10 mouse cellular contexts compared by ENCODE assay signal in genomic region chr19:25096986-25097385, GRCm38 (mm10).
A peak's percentile ranks its signal among the peaks of the same experiment; 100 is the strongest.
DNase-seq lines count a peak whose midpoint lies in the region; ATAC-seq and TF ChIP-seq lines count a peak whose summit lies in the region.
"Had no signal": no experiment of that assay in that cellular context is flagged by ENCODE, and none has a peak within 500 bp of the region (broad histone marks: within the 10 kb centered on the region; RNA-seq: fewer than 3 reads in every experiment).

No protein-coding gene starts in this region.

- no peaks in the 10 kb centered on the region for H3K9me3 ChIP-seq in liver, embryonic 11.5 days (ENCODE audit: control insufficient read depth, low read length)
- no peaks in the 10 kb centered on the region for H3K9me3 ChIP-seq in intestine, embryonic 16.5 days (ENCODE audit: control insufficient read depth, low read length)
- no peaks in the 10 kb centered on the region for H3K9me3 ChIP-seq in midbrain, embryonic 14.5 days (ENCODE audit: control insufficient read depth, low read length)
- H3K9me3 ChIP-seq: midbrain, embryonic 10.5 days had no signal

- peak overlapping the region; percentile 98 for H3K27ac ChIP-seq in liver, adult 2 months (replicated peaks; ENCODE audit: insufficient read depth, low read depth, low read length)
- no peak overlapping the region for H3K27ac ChIP-seq in liver, embryonic 11.5 days (ENCODE audit: low read depth, low read length)
- no peak overlapping the region for H3K27ac ChIP-seq in intestine, embryonic 16.5 days (ENCODE audit: low read length)
- no peak overlapping the region for H3K27ac ChIP-seq in midbrain, embryonic 14.5 days (replicated peaks; ENCODE audit: low read depth, low read length)
- H3K27ac ChIP-seq: midbrain, embryonic 10.5 days had no signal

- 15% methylated on average over 4 of the region's 4 CpGs for WGBS in liver, adult 2 months
- WGBS in liver, embryonic 11.5 days: 54% methylated on average over 4 of the region's 4 CpGs
- 47% methylated on average over 4 of the region's 4 CpGs for WGBS in intestine, embryonic 16.5 days
- WGBS in midbrain, embryonic 14.5 days: 85% methylated on average over 4 of the region's 4 CpGs

- TF ChIP-seq POLR2A in liver, adult 2 months (IDR thresholded peaks at IDR 0.05; ENCODE audit: extremely low read depth, insufficient read depth, low read length): 0 out of 2 replicates have a peak, but pooled peaks have one; percentile 25

- peak overlapping the region; percentile 64 for H3K9ac ChIP-seq in liver, adult 2 months (ENCODE audit: low read depth, low read length)
- no peak overlapping the region for H3K9ac ChIP-seq in liver, embryonic 11.5 days (ENCODE audit: low read depth, low read length)
- H3K9ac ChIP-seq in intestine, embryonic 16.5 days (ENCODE audit: low read depth, low read length): no peak overlapping the region
- no peak overlapping the region for H3K9ac ChIP-seq in midbrain, embryonic 14.5 days (replicated peaks; ENCODE audit: low read length)

- no peak for TF ChIP-seq CTCF in liver, adult 2 months (IDR thresholded peaks at IDR 0.05; ENCODE audit: low read depth, low read length)

- no peak overlapping the region for H3K4me2 ChIP-seq in liver, embryonic 11.5 days
- H3K4me2 ChIP-seq in intestine, embryonic 16.5 days (ENCODE audit: low read depth, low read length): no peak overlapping the region
- H3K4me2 ChIP-seq in midbrain, embryonic 14.5 days (ENCODE audit: low read length): no peak overlapping the region

- no peak for ATAC-seq in liver, embryonic 11.5 days (replicated peaks; ENCODE audit: low FRiP score)
- ATAC-seq in intestine, embryonic 16.5 days: peak; percentile 50; the same call in 1 of the 2 replicates
- no peak for ATAC-seq in midbrain, embryonic 14.5 days (ENCODE audit: low FRiP score, low TSS enrichment)

- H3K79me2 ChIP-seq in liver, adult 2 months (ENCODE audit: control insufficient read depth, insufficient read depth, low read length): peaks cover 3% of the 10 kb centered on the region; the same call in 1 of the 2 replicates

- H3K4me3 ChIP-seq in liver, adult 2 months (ENCODE audit: insufficient read depth, low read depth, low read length): 0 out of 2 replicates have a peak overlapping the region, but pooled peaks have one; percentile 17
- H3K4me3 ChIP-seq in liver, embryonic 11.5 days (ENCODE audit: low read depth, low read length): no peak overlapping the region
- H3K4me3 ChIP-seq in intestine, embryonic 16.5 days (ENCODE audit: low read length): no peak overlapping the region
- no peak overlapping the region for H3K4me3 ChIP-seq in midbrain, embryonic 14.5 days (replicated peaks; ENCODE audit: low read depth, low read length)
- H3K4me3 ChIP-seq: midbrain, embryonic 10.5 days had no signal

- DNase-seq in liver, adult 2 months (ENCODE audit: extremely low read depth, low read depth, low spot score): peak; percentile 84
- DNase-seq in liver, embryonic 11.5 days (ENCODE audit: low spot score): no peak
- DNase-seq in lung, adult 18-20 months: peak; percentile 69 to 75
- peak; percentile 45 to 65 for DNase-seq in urinary bladder, postnatal 36 days (ENCODE audit: low spot score in 2 of 2)
- DNase-seq in midbrain, embryonic 14.5 days: no peak
- no peak for DNase-seq in MN1 (ENCODE audit: low spot score)
- no peak for DNase-seq in gastrocnemius, postnatal 4 days (ENCODE audit: low spot score in 2 of 2)
- DNase-seq: layer of hippocampus, adult 9-11 months had no signal

- peaks cover 13% of the 10 kb centered on the region for H3K4me1 ChIP-seq in liver, adult 2 months (ENCODE audit: control insufficient read depth, insufficient read depth, low read length)
- H3K4me1 ChIP-seq in liver, embryonic 11.5 days (replicated peaks; ENCODE audit: control insufficient read depth, insufficient read depth, low read length): peaks cover 5% of the 10 kb centered on the region
- H3K4me1 ChIP-seq in intestine, embryonic 16.5 days (ENCODE audit: control insufficient read depth, insufficient read depth, low read length): peaks cover 7% of the 10 kb centered on the region; the same call in 1 of the 2 replicates
- no peaks in the 10 kb centered on the region for H3K4me1 ChIP-seq in midbrain, embryonic 14.5 days (ENCODE audit: control insufficient read depth, insufficient read depth, low read length)

- peaks cover 15% of the 10 kb centered on the region for H3K36me3 ChIP-seq in liver, adult 2 months (ENCODE audit: control insufficient read depth, insufficient read depth, low read length)
- H3K36me3 ChIP-seq in liver, embryonic 11.5 days (ENCODE audit: control insufficient read depth, insufficient read depth, low read length): 0 out of 2 replicates have a peak, but pooled peaks cover under 1% of the 10 kb centered on the region
- no peaks in the 10 kb centered on the region for H3K36me3 ChIP-seq in intestine, embryonic 16.5 days (ENCODE audit: control insufficient read depth, insufficient read depth, low read length)
- no peaks in the 10 kb centered on the region for H3K36me3 ChIP-seq in midbrain, embryonic 14.5 days (ENCODE audit: control insufficient read depth, insufficient read depth, low read length)
- H3K36me3 ChIP-seq: midbrain, embryonic 10.5 days had no signal

- no peaks in the 10 kb centered on the region for H3K27me3 ChIP-seq in liver, adult 2 months (ENCODE audit: control insufficient read depth, insufficient read depth, low read length)
- H3K27me3 ChIP-seq in liver, embryonic 11.5 days (replicated peaks; ENCODE audit: control insufficient read depth, insufficient read depth, low read length): no peaks in the 10 kb centered on the region
- H3K27me3 ChIP-seq in intestine, embryonic 16.5 days (replicated peaks; ENCODE audit: control insufficient read depth, insufficient read depth, low read length): no peaks in the 10 kb centered on the region
- H3K27me3 ChIP-seq in midbrain, embryonic 14.5 days (ENCODE audit: control insufficient read depth, insufficient read depth, low read length): no peaks in the 10 kb centered on the region

Comparison
In these comparisons a context has a peak if more than half of its experiments do, and no peak if none do; other contexts are left out.
1. DNase-seq: peak in liver, adult 2 months (single experiment), lung, adult 18-20 months (2 of 2) and urinary bladder, postnatal 36 days (2 of 2); none in liver, embryonic 11.5 days (single experiment), midbrain, embryonic 14.5 days (single experiment), MN1 (single experiment) and gastrocnemius, postnatal 4 days (0 of 2).